Mouse (Mus musculus) liver, postnatal 0 days (tissue): ENCODE results near the gene Methig1. TPM values are rescaled to one million over a fixed set of nuclear protein-coding genes. Genes with fewer than 3 reads are reported as not detected.

Source experiments
- ATAC-seq: fragments of 200-750 bp; cut with Nextera tagmentation; 2 replicates; pipeline ENCODE4 v1.8.0; 2017; ENCODE audit warnings: mild to moderate bottlenecking, moderate library complexity
- DNase-seq: peaks from one replicate; pipeline ENCODE4 v3.0.0-alpha.2; 2016
- H3K27ac ChIP-seq: fragments of 300-500 bp; sonication (generic); 2 replicates; pipeline ENCODE4 v1.5.1; 2014; ENCODE audit warnings: antibody characterized with exemption, moderate library complexity, mild to moderate bottlenecking, low read depth
- H3K27me3 ChIP-seq: fragments of 300-500 bp; sonication (generic); 2 replicates; pipeline ENCODE4 v1.6.1; 2014; ENCODE audit warnings: low read length, control low read depth, mixed read lengths; ENCODE audit not compliant: insufficient read depth
- H3K36me3 ChIP-seq: fragments of 300-500 bp; sonication (generic); replicated peaks from 2 replicates; pipeline ENCODE4 v1.6.1; 2014; ENCODE audit warnings: mild to moderate bottlenecking, control low read depth, low read length, moderate library complexity, mixed read lengths; ENCODE audit not compliant: insufficient read depth
- H3K4me1 ChIP-seq: fragments of 300-500 bp; sonication (generic); 2 replicates; pipeline ENCODE4 v1.6.1; 2014; ENCODE audit warnings: antibody characterized with exemption, mild to moderate bottlenecking, control low read depth; ENCODE audit not compliant: insufficient read depth
- H3K4me2 ChIP-seq: fragments of 300-500 bp; sonication (generic); 2 replicates; pipeline ENCODE4 v1.6.1; 2014; ENCODE audit warnings: low read depth, mild to moderate bottlenecking, low read length, moderate library complexity, mixed read lengths
- H3K4me3 ChIP-seq: fragments of 300-500 bp; sonication (generic); 2 replicates; pipeline ENCODE4 v1.5.1; 2014; ENCODE audit warnings: low read depth, low read length
- H3K9ac ChIP-seq: fragments of 300-500 bp; sonication (generic); replicated peaks from 2 replicates; pipeline ENCODE4 v1.6.1; 2014; ENCODE audit warnings: mild to moderate bottlenecking, moderate library complexity
- H3K9me3 ChIP-seq: fragments of 300-500 bp; sonication (generic); 2 replicates; pipeline ENCODE4 v1.6.1; 2016; ENCODE audit warnings: mild to moderate bottlenecking, control low read depth, low read length, mixed read lengths
- CTCF ChIP-seq: sonication (generic); IDR thresholded peaks from 2 replicates; pipeline ENCODE4 v1.5.1; 2016; ENCODE audit warnings: antibody characterized with exemption, low read depth
- EP300 ChIP-seq: IDR thresholded peaks from 2 replicates; pipeline ENCODE4 v1.6.1; 2016; ENCODE audit warnings: antibody characterized with exemption, low read depth, mild to moderate bottlenecking
- WGBS: fragments of 180-500 bp; shearing (Covaris S2); extraction: QIAGEN DNeasy Blood & Tissue Kit; methylation state at CpG from one replicate; pipeline ENCODE4 v1.1.7; 2014; ENCODE audit not compliant: insufficient replicate concordance; 5-methylcytosine and 5-hydroxymethylcytosine counted together
- polyA plus RNA-seq: library from polyadenylated mRNA; unstranded; fragments of >200 nt; fragmentation: Nextera tagmentation; extraction: Ambion mirVana; gene quantifications from 2 replicates; pipeline ENCODE4 v1.2.1, GENCODE M21; 2015

Gene Methig1
- polyA plus RNA-seq, 1 experiment from 2014 or later = 0.12 TPM

GRCm38 (mm10) chr15:100401811-100402210 is 48.9 kb downstream of the Methig1 start:
- Histone ChIP-seq H3K4me1 (peaks cover 17% of the 10 kb centered on the region; the same call in 1 of the 2 replicates), H3K36me3 (peaks cover 84% of the 10 kb centered on the region), H3K4me2 (peak overlapping the region; percentile 61), H3K9ac (no peak overlapping the region; the same call in 1 of the 2 replicates), H3K9me3 (no peaks in the 10 kb centered on the region), H3K27me3 (no peaks in the 10 kb centered on the region), H3K4me3 (peak overlapping the region; percentile 23), H3K27ac (0 out of 2 replicates have a peak overlapping the region, but pooled peaks have one; percentile 12)
- no peak for TF ChIP-seq EP300
- TF ChIP-seq CTCF = no peak
- DNase-seq = peak; percentile 37
- peak; percentile 54; the same call in 1 of the 2 replicates for ATAC-seq
- 80% methylated on average over 4 of the region's 4 CpGs for WGBS

DNA sequence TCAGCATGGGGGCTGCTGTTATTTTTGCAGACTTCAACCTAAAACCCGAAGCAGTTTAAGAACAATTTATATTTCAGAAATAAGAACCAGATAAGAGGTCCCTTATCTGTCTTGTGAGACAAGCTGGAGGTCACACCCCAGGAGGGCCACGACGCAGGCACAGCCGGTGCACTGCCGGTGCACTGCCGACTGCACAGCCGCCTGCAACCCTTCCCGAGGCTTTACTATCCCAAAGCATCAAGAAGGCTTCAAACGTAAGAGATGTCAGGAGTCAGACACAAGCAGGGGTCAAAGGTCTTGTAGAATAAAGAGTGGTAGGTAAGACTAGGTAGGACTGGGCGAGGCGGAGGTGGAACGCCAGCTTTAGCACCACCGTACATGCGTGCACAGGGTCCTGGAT is 49.4 kb downstream of the Methig1 start:
- WGBS = 57% methylated on average over 14 of the region's 14 CpGs
- TF ChIP-seq CTCF = no peak
- no peak for TF ChIP-seq EP300
- Histone ChIP-seq H3K36me3 (peaks cover 83% of the 10 kb centered on the region), H3K9me3 (no peaks in the 10 kb centered on the region), H3K27me3 (no peaks in the 10 kb centered on the region), H3K9ac (no peak overlapping the region; the same call in 1 of the 2 replicates), H3K4me3 (peak overlapping the region; percentile 23), H3K27ac (0 out of 2 replicates have a peak overlapping the region, but pooled peaks have one; percentile 12), H3K4me2 (peak overlapping the region; percentile 61), H3K4me1 (peaks cover 17% of the 10 kb centered on the region; the same call in 1 of the 2 replicates)
- no peak for ATAC-seq
- no peak for DNase-seq

DNA sequence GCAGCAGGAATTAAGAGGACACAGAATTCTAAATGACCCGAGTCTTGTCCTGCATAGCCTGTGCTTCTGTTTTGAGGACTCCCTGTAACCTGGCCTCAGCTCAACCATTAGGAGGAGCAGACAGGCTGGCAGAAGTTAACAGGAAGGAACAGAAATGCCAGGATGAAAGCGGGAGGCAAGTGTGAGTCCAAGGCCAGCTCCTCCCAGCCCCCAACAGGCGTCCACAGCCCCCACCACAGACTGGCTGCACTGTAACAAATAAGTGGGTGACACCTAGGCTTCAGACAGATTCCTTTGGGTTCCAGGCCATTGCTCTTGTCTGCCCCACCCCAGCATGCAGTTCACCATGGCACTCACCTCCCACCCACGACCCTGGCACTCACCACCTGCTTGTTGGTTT is 49.8 kb downstream of the Methig1 start:
- no peak overlapping the region; the same call in none of the 2 replicates for H3K9ac ChIP-seq
- ATAC-seq (no peak), DNase-seq (no peak)
- WGBS = 65% methylated on average over 4 of the region's 4 CpGs
- TF ChIP-seq CTCF (no peak), EP300 (no peak)
- peaks cover 17% of the 10 kb centered on the region; the same call in 1 of the 2 replicates for H3K4me1 ChIP-seq
- peak overlapping the region; percentile 55 for H3K27ac ChIP-seq
- peaks cover 83% of the 10 kb centered on the region for H3K36me3 ChIP-seq
- H3K4me3 ChIP-seq = peak overlapping the region; percentile 23
- no peaks in the 10 kb centered on the region for H3K9me3 ChIP-seq
- H3K4me2 ChIP-seq = peak overlapping the region; percentile 61
- H3K27me3 ChIP-seq = no peaks in the 10 kb centered on the region

DNA sequence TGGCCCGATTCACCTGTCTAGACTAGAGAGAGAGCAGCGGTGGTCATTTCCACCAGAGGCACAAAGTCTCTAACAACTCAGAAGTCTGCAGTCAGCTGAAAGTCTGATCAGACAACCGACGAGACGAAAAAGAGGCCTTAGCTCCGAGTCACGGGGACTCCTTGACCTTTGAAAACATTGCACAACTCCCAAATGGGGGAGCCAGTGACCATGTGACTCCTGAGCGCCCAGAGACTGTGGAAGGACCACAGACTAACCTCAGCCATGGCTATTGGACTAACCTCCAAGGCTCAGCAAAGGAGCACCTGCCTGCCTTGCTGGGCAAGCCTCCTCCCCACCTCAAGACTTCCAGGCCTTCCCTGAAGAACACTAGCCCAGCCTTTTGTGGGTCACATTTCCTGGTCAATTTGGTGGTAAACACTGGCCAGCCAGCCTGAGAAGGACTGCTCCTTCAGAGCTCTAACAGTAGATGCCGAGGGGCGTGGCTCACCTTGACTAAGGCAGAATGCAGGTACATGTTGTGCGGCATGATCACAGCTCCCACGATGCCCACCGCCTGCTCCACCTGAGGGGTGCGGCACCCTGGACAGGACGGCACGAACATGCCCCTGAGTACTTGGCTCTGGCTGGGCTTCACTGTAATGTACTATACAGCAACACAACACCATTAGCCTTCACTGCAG is 50.5 kb downstream of the Methig1 start:
- WGBS = 79% methylated on average over 16 of the region's 16 CpGs
- DNase-seq = no peak
- H3K27ac ChIP-seq = peak overlapping the region; percentile 55
- H3K9ac ChIP-seq = no peak overlapping the region; the same call in none of the 2 replicates
- peak; percentile 51; the same call in 1 of the 2 replicates for ATAC-seq
- H3K27me3 ChIP-seq = no peaks in the 10 kb centered on the region
- H3K4me2 ChIP-seq = peak overlapping the region; percentile 61
- peak overlapping the region; percentile 23 for H3K4me3 ChIP-seq
- no peaks in the 10 kb centered on the region for H3K9me3 ChIP-seq
- H3K36me3 ChIP-seq = peaks cover 83% of the 10 kb centered on the region
- no peak for TF ChIP-seq EP300
- no peak for TF ChIP-seq CTCF
- peaks cover 17% of the 10 kb centered on the region; the same call in 1 of the 2 replicates for H3K4me1 ChIP-seq

GRCm38 (mm10) chr15:100406088-100406487 is 53.1 kb downstream of the Methig1 start:
- WGBS = 37% methylated on average over 5 of the region's 5 CpGs
- Histone ChIP-seq H3K36me3 (peaks cover 76% of the 10 kb centered on the region), H3K27me3 (no peaks in the 10 kb centered on the region), H3K4me3 (no peak overlapping the region), H3K9me3 (no peaks in the 10 kb centered on the region), H3K4me1 (peaks cover 18% of the 10 kb centered on the region), H3K27ac (no peak overlapping the region), H3K9ac (no peak overlapping the region), H3K4me2 (no peak overlapping the region)
- no peak for DNase-seq
- ATAC-seq = no peak
- TF ChIP-seq EP300 = no peak
- no peak for TF ChIP-seq CTCF

DNA sequence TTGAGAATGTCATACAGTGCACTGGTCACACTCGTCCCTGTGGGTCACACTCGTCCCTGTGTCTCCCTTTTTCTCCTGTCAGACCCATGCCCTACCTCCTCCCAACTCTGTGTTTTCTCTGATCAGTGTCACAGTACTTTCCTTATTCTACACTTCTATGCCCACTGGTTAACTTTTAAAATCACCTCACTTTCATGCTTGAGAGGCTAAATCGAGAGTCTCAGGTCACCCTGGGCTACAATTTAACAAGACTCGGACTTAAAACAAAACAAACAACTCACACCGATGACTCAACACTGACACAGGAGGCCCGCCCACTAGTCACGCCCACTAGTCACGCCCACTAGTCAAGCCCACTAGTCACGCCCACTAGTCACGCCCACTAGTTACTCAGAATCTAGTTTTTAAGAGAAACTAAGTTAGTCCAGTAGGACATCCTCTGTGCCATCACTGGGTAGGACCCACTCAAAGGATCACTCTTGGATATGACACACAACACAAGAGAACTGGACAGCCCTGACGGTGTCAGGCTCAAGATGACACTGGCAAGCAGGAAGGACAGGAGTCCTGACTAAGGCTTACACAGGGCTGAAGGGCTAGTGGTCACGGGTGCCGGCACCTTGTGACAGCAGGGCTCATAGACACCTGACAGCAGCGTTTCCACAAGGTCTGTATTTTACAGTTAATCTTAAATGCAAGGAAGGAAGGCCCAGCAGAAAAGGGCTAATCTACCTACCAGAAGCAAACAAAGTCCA is 58.1 kb downstream of the Methig1 start:
- peak overlapping the region; percentile 80 for H3K27ac ChIP-seq
- 0 out of 2 replicates have a peak overlapping the region, but pooled peaks have one; percentile 7 for H3K4me3 ChIP-seq
- peaks cover 40% of the 10 kb centered on the region for H3K36me3 ChIP-seq
- H3K9me3 ChIP-seq = no peaks in the 10 kb centered on the region
- H3K27me3 ChIP-seq = no peaks in the 10 kb centered on the region
- H3K9ac ChIP-seq = peak overlapping the region; percentile 52; the same call in 1 of the 2 replicates
- 38% methylated on average over 14 of the region's 14 CpGs for WGBS
- ATAC-seq = peak; percentile 91
- H3K4me1 ChIP-seq = peaks cover 35% of the 10 kb centered on the region
- TF ChIP-seq CTCF = no peak
- no peak; the same call in 1 of the 2 replicates for TF ChIP-seq EP300
- peak; percentile 93 for DNase-seq
- peak overlapping the region; percentile 54 for H3K4me2 ChIP-seq
